Mouse (Mus musculus): ENCODE results near the gene Kat6b. TPM values are rescaled to one million over a fixed set of nuclear protein-coding genes. Genes with fewer than 3 reads are reported as not detected.

The Kat6b gene
- total and polyA plus RNA-seq, 2 experiments from 2014 or later, result 16.9 to 35.8 TPM

DNA sequence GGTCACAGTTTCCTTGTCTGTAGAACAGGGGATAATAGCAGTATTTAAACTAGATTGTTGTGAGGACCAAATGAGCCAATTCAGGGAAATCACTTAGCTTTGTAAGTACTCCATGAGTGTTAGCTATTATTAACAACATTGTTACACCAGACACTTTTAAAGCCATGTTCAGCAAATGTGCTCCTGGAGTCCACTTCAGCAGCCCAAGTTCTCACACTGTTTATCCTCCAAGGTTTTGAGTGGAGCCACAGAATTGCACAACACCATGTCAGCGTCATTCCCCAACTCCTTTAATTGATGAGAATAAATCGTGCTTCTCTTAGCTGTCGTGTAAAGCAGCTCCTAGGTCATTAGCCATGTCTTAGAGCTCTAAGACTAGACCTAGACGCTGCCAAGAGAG is 8.9 kb downstream of the Kat6b start:
- no peak for ATAC-seq
- no peaks in the 10 kb centered on the region for H3K4me1 ChIP-seq (ENCODE audit: insufficient read depth)
- H3K27me3 ChIP-seq (ENCODE audit: insufficient read depth, low read length), result no peaks in the 10 kb centered on the region
- no peak overlapping the region for H3K9ac ChIP-seq
- DNase-seq, result no peak
- WGBS, result 35% methylated on average over 4 of the region's 4 CpGs
- H3K9me3 ChIP-seq (ENCODE audit: low read length), result no peaks in the 10 kb centered on the region
- H3K27ac ChIP-seq (ENCODE audit: low read depth, low read length), result no peak overlapping the region
- TF ChIP-seq CTCF (IDR thresholded peaks at IDR 0.05; ENCODE audit: low read depth), result no peak
- no peaks in the 10 kb centered on the region for H3K36me3 ChIP-seq (ENCODE audit: insufficient read depth)
- no peak overlapping the region for H3K4me2 ChIP-seq (ENCODE audit: low read depth)
- no peak overlapping the region for H3K4me3 ChIP-seq (ENCODE audit: low read depth, low read length)

DNA sequence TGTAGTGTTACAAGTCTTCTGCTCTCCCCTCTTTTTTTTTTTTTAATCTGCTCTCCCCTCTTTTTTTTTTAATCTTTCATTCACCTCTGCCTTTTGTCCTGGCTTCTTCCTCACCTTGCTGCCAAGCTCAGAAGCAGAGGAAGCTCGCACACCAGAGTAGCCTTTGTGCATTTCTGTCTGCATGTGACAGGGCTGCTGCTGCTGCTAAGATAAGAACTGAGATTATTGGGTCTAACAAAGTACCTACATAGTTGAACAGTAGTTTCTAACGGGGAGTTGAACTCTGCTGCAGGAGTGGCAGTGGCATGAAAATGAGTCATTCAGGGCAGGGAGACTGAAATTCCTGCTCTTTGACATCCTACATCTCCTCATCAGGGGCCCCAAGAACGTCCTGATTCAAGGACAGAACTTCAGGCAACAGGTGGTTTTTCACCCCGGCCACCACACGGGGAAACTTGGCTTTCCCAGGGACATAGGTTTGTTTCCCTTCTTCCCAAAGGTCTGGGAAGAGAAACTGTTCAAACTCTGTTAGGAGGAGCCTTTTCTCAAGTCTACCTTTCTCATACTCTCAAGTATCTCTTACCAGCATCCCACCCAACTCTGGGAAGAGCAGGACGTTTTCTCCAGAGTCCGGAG is 17.2 kb downstream of the Kat6b start:
- Histone ChIP-seq H3K4me1 (ENCODE audit: insufficient read depth) (peaks cover 10% of the 10 kb centered on the region; the same call in 1 of the 2 replicates), H3K9me3 (ENCODE audit: low read length) (no peaks in the 10 kb centered on the region), H3K9ac (peak overlapping the region; percentile 99), H3K36me3 (ENCODE audit: insufficient read depth) (no peaks in the 10 kb centered on the region), H3K4me3 (ENCODE audit: low read depth, low read length) (peak overlapping the region; percentile 84), H3K27ac (ENCODE audit: low read depth, low read length) (peak overlapping the region; percentile 99), H3K4me2 (ENCODE audit: low read depth) (peak overlapping the region; percentile 90), H3K27me3 (ENCODE audit: insufficient read depth, low read length) (no peaks in the 10 kb centered on the region)
- DNase-seq, result peak; percentile 34
- WGBS, result 2% methylated on average over 7 of the region's 7 CpGs
- no peak for ATAC-seq
- no peak; the same call in 1 of the 2 replicates for TF ChIP-seq CTCF (IDR thresholded peaks at IDR 0.05; ENCODE audit: low read depth)

DNA sequence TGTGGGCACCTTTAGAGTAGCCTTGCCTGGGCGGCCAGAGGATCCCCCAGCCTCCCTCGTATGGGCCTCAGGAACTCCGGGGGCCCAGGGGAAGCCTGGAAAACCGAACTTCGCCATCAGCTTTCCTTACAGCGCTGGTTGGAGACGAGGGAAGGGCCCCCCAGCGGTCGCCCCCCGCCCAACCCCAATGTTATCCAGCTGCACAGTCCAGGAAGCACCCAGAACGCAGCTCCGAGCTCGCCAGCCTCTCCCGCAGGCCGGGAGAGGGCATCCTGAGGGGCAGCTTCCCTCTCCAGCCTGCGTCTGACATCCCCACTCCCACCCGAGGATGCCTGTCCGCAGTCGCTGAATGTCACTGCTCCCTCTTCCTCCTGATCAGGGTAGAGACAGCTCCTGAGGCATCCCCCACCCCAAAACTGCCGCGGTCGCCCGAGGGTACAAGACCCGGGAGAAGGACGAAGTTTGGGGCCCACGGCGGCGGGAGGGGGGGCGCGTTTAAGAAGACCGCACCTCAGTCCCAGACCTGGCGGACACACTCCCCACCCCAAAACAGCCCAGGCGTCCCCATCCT is 17.9 kb downstream of the Kat6b start:
- H3K27ac ChIP-seq (ENCODE audit: low read depth, low read length), result peak overlapping the region; percentile 99
- peak overlapping the region; percentile 90 for H3K4me2 ChIP-seq (ENCODE audit: low read depth)
- H3K9ac ChIP-seq, result peak overlapping the region; percentile 99
- under 1% methylated on average over 32 of the region's 33 CpGs for WGBS
- H3K27me3 ChIP-seq (ENCODE audit: insufficient read depth, low read length), result no peaks in the 10 kb centered on the region
- H3K4me1 ChIP-seq (ENCODE audit: insufficient read depth), result peaks cover 10% of the 10 kb centered on the region; the same call in 1 of the 2 replicates
- H3K9me3 ChIP-seq (ENCODE audit: low read length), result no peaks in the 10 kb centered on the region
- peak; percentile 66 for DNase-seq
- peak; percentile 50 for TF ChIP-seq CTCF (IDR thresholded peaks at IDR 0.05; ENCODE audit: low read depth)
- ATAC-seq, result no peak
- H3K36me3 ChIP-seq (ENCODE audit: insufficient read depth), result no peaks in the 10 kb centered on the region
- peak overlapping the region; percentile 84 for H3K4me3 ChIP-seq (ENCODE audit: low read depth, low read length)

DNA sequence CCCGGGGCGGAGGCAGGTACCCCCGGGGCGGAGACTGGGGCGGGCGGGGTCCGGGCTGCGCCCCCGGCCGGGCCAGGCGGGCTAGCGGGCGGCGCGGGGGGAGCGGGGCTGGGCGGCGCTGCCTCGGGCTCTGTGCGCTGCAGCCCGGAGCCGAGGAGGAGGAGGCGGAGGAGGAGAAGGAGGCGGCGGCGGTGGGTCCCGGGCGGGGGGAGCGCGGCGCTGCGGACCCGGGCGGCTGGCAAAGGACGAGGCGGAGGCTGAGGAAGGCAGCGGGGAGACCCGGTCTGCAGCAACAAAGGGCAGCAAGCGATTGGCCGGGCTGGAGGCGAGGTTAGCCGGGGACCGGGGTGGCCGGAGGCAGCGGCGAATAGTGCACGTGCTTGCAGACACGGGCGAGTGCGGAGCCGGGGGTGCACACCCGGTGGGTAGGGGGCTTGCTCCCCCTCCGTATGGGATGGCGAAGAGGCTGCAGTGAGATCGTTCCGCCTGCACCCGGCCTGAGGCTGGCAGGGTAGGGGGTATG is 18.5 kb downstream of the Kat6b start:
- Histone ChIP-seq H3K4me1 (ENCODE audit: insufficient read depth) (peaks cover 10% of the 10 kb centered on the region; the same call in 1 of the 2 replicates), H3K9me3 (ENCODE audit: low read length) (no peaks in the 10 kb centered on the region), H3K27me3 (ENCODE audit: insufficient read depth, low read length) (no peaks in the 10 kb centered on the region), H3K36me3 (ENCODE audit: insufficient read depth) (no peaks in the 10 kb centered on the region), H3K4me3 (ENCODE audit: low read depth, low read length) (peak overlapping the region; percentile 84), H3K27ac (ENCODE audit: low read depth, low read length) (peak overlapping the region; percentile 99), H3K9ac (peak overlapping the region; percentile 99), H3K4me2 (ENCODE audit: low read depth) (peak overlapping the region; percentile 90)
- no peak for TF ChIP-seq CTCF (IDR thresholded peaks at IDR 0.05; ENCODE audit: low read depth)
- 1% methylated on average over 46 of the region's 57 CpGs for WGBS
- ATAC-seq (peak; percentile 19), DNase-seq (no peak)

DNA sequence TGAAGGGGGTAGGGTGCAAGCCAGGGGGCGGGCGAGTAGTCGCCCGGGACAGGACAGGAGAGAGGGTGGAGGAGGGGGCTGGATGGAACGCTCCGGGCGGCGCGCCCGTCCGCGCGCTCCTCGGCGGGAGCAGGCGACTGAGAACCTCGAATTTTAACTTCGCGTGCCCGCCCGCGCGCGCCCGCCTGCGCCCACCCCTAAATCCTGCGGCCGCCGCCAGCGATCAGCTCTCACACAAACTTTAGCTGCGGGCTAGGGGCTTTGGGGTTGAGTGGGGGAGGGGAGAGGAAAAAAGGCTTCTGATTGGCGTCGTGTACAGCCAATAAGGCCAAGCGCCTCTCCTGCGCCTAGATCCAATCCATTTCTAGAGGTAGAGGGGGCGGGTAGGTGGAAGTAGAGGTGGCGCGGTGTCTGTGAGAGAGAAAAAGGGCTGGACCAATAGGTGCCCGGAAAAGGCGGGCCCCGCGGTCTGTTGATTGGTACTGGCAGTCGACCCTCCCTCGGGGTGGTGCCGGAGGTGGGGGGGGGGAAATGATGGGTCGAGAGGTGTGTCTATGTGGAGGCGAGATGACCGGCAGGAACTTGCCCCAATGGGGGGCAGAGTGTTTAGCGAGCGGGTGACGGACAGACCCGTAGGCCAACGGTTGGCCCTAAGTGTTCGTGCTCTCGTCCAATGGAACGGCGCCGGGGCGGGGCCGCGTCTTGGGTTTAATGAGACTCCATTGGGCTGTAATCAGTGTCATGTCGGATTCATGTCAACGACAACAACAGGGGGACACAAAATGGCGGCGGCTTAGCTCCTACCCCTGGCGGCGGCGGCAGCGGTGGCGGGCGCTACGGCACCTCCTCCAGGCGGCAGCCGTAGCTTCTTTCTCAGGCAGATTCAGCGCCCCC is 19.2 kb downstream of the Kat6b start:
- Histone ChIP-seq H3K4me1 (ENCODE audit: insufficient read depth) (peaks cover 10% of the 10 kb centered on the region; the same call in 1 of the 2 replicates), H3K4me3 (ENCODE audit: low read depth, low read length) (peak overlapping the region; percentile 84), H3K9ac (peak overlapping the region; percentile 99), H3K27me3 (ENCODE audit: insufficient read depth, low read length) (no peaks in the 10 kb centered on the region), H3K9me3 (ENCODE audit: low read length) (no peaks in the 10 kb centered on the region), H3K27ac (ENCODE audit: low read depth, low read length) (peak overlapping the region; percentile 99), H3K36me3 (ENCODE audit: insufficient read depth) (no peaks in the 10 kb centered on the region), H3K4me2 (ENCODE audit: low read depth) (peak overlapping the region; percentile 90)
- peak; percentile 100 for DNase-seq
- WGBS, result 1% methylated on average over 73 of the region's 75 CpGs
- peak; percentile 74 for TF ChIP-seq CTCF (IDR thresholded peaks at IDR 0.05; ENCODE audit: low read depth)
- peak; percentile 94 for ATAC-seq

DNA sequence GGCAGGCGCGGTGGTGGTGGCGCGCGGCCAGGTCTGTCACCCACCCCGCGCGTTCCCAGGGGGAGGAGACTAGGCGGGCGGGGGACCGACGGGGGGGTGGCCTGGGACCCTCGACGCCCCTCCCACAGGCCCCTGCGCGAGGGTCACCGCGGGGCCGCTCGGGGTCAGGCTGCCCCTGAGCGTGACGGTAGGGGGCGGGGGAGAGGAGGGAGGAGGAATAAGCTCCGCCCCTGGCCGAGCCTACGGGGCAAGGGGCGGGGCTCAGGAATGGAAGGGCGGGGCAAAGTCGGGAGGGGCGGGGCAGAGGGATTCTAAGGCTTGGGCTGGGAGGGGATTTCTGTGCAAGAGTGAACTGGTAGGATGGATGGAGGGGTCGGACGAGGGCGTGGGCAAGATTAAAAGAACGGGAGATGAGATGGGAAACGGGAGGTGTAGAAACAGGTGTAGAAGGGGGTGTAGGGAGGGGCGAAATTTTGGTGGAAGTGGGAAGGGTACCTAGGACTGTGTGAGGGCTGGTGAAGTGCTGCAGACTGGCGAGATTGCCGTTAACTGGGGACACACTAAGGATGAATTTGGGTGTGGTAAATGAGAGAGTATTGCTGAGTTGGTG is 19.9 kb downstream of the Kat6b start:
- peak overlapping the region; percentile 84 for H3K4me3 ChIP-seq (ENCODE audit: low read depth, low read length)
- DNase-seq (no peak), ATAC-seq (peak; percentile 0; the same call in 1 of the 2 replicates)
- H3K36me3 ChIP-seq (ENCODE audit: insufficient read depth), result no peaks in the 10 kb centered on the region
- H3K4me2 ChIP-seq (ENCODE audit: low read depth), result peak overlapping the region; percentile 51
- peak overlapping the region; percentile 99 for H3K27ac ChIP-seq (ENCODE audit: low read depth, low read length)
- no peaks in the 10 kb centered on the region for H3K9me3 ChIP-seq (ENCODE audit: low read length)
- 3% methylated on average over 38 of the region's 38 CpGs for WGBS
- H3K4me1 ChIP-seq (ENCODE audit: insufficient read depth), result peaks cover 10% of the 10 kb centered on the region; the same call in 1 of the 2 replicates
- TF ChIP-seq CTCF (IDR thresholded peaks at IDR 0.05; ENCODE audit: low read depth), result no peak
- H3K9ac ChIP-seq, result peak overlapping the region; percentile 82
- no peaks in the 10 kb centered on the region for H3K27me3 ChIP-seq (ENCODE audit: insufficient read depth, low read length)
